Mouse (Mus musculus) intestine, postnatal 0 days (tissue): ENCODE results near the gene Olfr30. TPM values are rescaled to one million over a fixed set of nuclear protein-coding genes. Genes with fewer than 3 reads are reported as not detected.

ENCODE experiments used
- ATAC-seq: fragments of 200-750 bp; cut with Nextera tagmentation; 2 replicates; pipeline ENCODE4 v1.8.0; 2017; ENCODE audit warnings: mild to moderate bottlenecking, moderate TSS enrichment, moderate library complexity
- H3K27ac ChIP-seq: fragments of 300-500 bp; sonication (generic); 2 replicates; pipeline ENCODE4 v1.5.1; 2014; ENCODE audit warnings: mild to moderate bottlenecking, low read depth, low read length, moderate library complexity
- H3K27me3 ChIP-seq: fragments of 300-500 bp; sonication (generic); replicated peaks from 2 replicates; pipeline ENCODE4 v1.6.1; 2014; ENCODE audit warnings: low read length, mixed read lengths; ENCODE audit not compliant: control insufficient read depth, insufficient read depth
- H3K36me3 ChIP-seq: fragments of 300-500 bp; sonication (generic); 2 replicates; pipeline ENCODE4 v1.6.1; 2014; ENCODE audit warnings: mild to moderate bottlenecking, moderate library complexity; ENCODE audit not compliant: control insufficient read depth, insufficient read depth
- H3K4me1 ChIP-seq: fragments of 300-500 bp; sonication (generic); replicated peaks from 2 replicates; pipeline ENCODE4 v1.6.1; 2014; ENCODE audit warnings: antibody characterized with exemption, low read length, mixed read lengths; ENCODE audit not compliant: control insufficient read depth, insufficient read depth
- H3K4me2 ChIP-seq: fragments of 300-500 bp; sonication (generic); replicated peaks from 2 replicates; pipeline ENCODE4 v1.6.1; 2014; ENCODE audit warnings: low read depth, mild to moderate bottlenecking, moderate library complexity
- H3K4me3 ChIP-seq: fragments of 300-500 bp; sonication (generic); 2 replicates; pipeline ENCODE4 v1.5.1; 2014; ENCODE audit warnings: low read depth, low read length
- H3K9ac ChIP-seq: fragments of 300-500 bp; sonication (generic); 2 replicates; pipeline ENCODE4 v1.6.1; 2014; ENCODE audit warnings: mild to moderate bottlenecking, low read depth, low read length
- H3K9me3 ChIP-seq: fragments of 300-500 bp; sonication (generic); 2 replicates; pipeline ENCODE4 v1.6.1; 2016; ENCODE audit warnings: mixed run types; ENCODE audit not compliant: control insufficient read depth
- CTCF ChIP-seq: sonication (generic); IDR thresholded peaks from 2 replicates; pipeline ENCODE4 v1.5.1; 2016; ENCODE audit warnings: low read depth, mild to moderate bottlenecking, control low read depth, antibody characterized with exemption, moderate library complexity
- WGBS: fragments of 180-500 bp; shearing (Covaris S2); extraction: QIAGEN DNeasy Blood & Tissue Kit; methylation state at CpG from one replicate; pipeline ENCODE4 v1.1.7; 2014; 5-methylcytosine and 5-hydroxymethylcytosine counted together
- polyA plus RNA-seq: library from polyadenylated mRNA; unstranded; fragments of >200 nt; fragmentation: Nextera tagmentation; extraction: Ambion mirVana; gene quantifications from 2 replicates; pipeline ENCODE4 v1.2.1, GENCODE M21; 2015

Gene Olfr30
- polyA plus RNA-seq, 1 experiment from 2014 or later: not detected

DNA sequence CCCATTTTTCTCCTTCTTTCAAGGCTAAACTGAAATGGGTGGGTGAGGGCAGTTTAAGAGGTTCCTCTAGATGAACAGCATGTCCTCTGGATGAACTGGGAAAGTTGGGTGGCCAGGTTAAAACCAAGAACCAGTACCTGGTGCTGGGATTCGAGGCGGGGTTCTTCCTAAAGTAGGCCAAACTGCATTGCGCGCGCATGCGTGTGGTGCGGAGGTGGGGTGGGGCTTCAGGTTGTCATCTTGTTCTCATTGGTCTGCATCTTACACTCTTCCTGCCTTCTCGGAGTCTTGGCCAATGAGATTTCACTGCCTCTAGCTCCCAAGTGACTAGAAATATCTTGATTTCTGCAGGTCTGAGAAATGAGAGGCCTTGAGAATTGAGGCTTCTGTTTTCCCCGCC, 9.3 kb downstream of the Olfr30 start, which contains the start of gene Lypd9:
Lypd9 (minus strand) TSS at position 165 of the 400 bp plus-strand sequence.
- Histone ChIP-seq H3K9me3 (peaks cover 4% of the 10 kb centered on the region; the same call in 1 of the 2 replicates), H3K4me2 (no peak within 1 kb of the TSS), H3K4me1 (no peaks in the 10 kb centered on the region), H3K4me3 (no peak within 1 kb of the TSS), H3K27ac (no peak within 1 kb of the TSS), H3K27me3 (peaks cover 22% of the 10 kb centered on the region), H3K36me3 (no peaks in the 10 kb centered on the region), H3K9ac (no peak within 1 kb of the TSS)
- ATAC-seq: no peak
- WGBS: 95% methylated on average over 9 of the region's 9 CpGs
- no peak for TF ChIP-seq CTCF

DNA sequence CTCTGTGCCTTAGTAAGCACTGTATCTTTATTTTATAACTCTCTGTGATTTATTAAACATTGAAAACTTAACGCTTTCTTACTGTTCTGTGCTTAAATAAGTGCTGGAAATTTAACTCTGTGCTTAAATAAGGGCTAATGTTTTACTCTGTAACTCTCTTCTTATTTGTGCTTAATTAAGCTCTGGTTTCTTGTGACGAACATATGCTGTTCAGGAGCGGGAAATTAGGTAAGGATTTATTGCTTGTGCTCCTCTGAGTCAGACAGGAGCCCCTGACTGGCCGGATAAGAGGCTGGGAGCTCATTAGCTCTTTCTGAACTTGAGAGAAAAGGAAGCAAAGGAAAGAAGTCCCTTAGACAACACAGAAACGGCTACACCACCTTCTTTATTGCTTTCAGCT, 24.2 kb downstream of the Olfr30 start:
- peaks cover 31% of the 10 kb centered on the region for H3K27me3 ChIP-seq
- H3K27ac ChIP-seq: no peak overlapping the region
- no peak overlapping the region for H3K9ac ChIP-seq
- TF ChIP-seq CTCF: no peak
- WGBS: 14% methylated on average over 5 of the region's 5 CpGs
- H3K4me3 ChIP-seq: no peak overlapping the region
- H3K36me3 ChIP-seq: no peaks in the 10 kb centered on the region
- no peak for ATAC-seq
- H3K4me1 ChIP-seq: no peaks in the 10 kb centered on the region
- H3K9me3 ChIP-seq: no peaks in the 10 kb centered on the region
- no peak overlapping the region for H3K4me2 ChIP-seq

DNA sequence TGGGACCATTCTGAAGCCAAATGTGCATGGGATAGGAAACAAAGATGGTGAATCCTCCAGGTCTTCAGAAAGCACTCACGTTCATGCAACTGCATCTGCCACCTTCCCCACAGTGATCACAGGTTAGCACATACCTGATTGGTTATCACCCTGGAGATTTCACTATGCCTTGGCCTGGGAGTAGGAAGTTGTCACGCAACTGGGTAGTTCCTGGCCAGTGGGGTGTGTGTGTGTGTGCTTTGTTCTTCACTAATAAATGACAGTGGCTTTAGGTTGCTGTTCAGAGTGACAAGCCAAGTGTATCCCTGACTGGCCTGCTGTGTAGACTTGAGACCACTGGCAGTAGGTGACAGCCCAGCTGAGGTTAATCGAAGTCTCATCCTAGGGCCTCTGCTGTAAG, 29.8 kb downstream of the Olfr30 start, which contains the start of gene Gm12253:
Gm12253 (plus strand) TSS at position 301 of the 400 bp plus-strand sequence.
- no peaks in the 10 kb centered on the region for H3K36me3 ChIP-seq
- TF ChIP-seq CTCF: no peak
- no peak within 1 kb of the TSS for H3K9ac ChIP-seq
- H3K4me3 ChIP-seq: no peak within 1 kb of the TSS
- no peaks in the 10 kb centered on the region for H3K4me1 ChIP-seq
- no peaks in the 10 kb centered on the region for H3K9me3 ChIP-seq
- ATAC-seq: no peak
- H3K27me3 ChIP-seq: peaks cover 48% of the 10 kb centered on the region
- WGBS: 79% methylated on average over 3 of the region's 3 CpGs
- no peak within 1 kb of the TSS for H3K4me2 ChIP-seq
- no peak within 1 kb of the TSS for H3K27ac ChIP-seq

GRCm38 (mm10) chr11:58420815-58421214, 41.3 kb downstream of the Olfr30 start, which contains the start of gene 1810065E05Rik:
1810065E05Rik (plus strand) TSS chr11:58421111.
- Histone ChIP-seq H3K4me1 (no peaks in the 10 kb centered on the region), H3K36me3 (no peaks in the 10 kb centered on the region), H3K4me2 (no peak within 1 kb of the TSS), H3K27me3 (peaks cover 81% of the 10 kb centered on the region), H3K4me3 (no peak within 1 kb of the TSS), H3K27ac (no peak within 1 kb of the TSS), H3K9ac (no peak within 1 kb of the TSS), H3K9me3 (no peaks in the 10 kb centered on the region)
- ATAC-seq: peak; percentile 81
- TF ChIP-seq CTCF: no peak
- 24% methylated on average over 1 of the region's 1 CpGs for WGBS

DNA sequence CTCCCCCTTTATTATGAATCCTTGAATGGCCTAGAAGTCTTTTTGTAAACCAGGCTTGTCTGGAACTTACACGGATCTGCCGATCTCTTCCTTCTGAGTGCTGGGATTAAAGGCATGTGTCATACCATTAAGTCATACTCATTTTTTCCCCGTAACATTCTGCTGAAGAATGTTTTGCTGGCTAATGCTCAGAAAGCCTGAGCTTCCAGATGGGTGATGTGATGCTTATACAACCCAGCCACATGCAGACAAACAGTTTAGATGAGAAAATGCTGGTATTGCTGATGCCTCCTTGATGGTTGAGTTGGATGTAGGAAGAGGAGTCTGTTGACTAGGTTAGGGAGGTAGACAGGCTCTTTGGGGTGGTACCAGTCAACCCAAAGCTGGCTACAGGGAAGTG, 43.7 kb downstream of the Olfr30 start:
- no peak for ATAC-seq
- no peaks in the 10 kb centered on the region for H3K36me3 ChIP-seq
- no peaks in the 10 kb centered on the region for H3K4me1 ChIP-seq
- H3K9ac ChIP-seq: no peak overlapping the region
- H3K27me3 ChIP-seq: peaks cover 69% of the 10 kb centered on the region
- no peak overlapping the region for H3K4me2 ChIP-seq
- no peak for TF ChIP-seq CTCF
- H3K4me3 ChIP-seq: no peak overlapping the region
- 60% methylated on average over 3 of the region's 3 CpGs for WGBS
- H3K9me3 ChIP-seq: no peaks in the 10 kb centered on the region; the same call in 1 of the 2 replicates
- H3K27ac ChIP-seq: no peak overlapping the region

DNA sequence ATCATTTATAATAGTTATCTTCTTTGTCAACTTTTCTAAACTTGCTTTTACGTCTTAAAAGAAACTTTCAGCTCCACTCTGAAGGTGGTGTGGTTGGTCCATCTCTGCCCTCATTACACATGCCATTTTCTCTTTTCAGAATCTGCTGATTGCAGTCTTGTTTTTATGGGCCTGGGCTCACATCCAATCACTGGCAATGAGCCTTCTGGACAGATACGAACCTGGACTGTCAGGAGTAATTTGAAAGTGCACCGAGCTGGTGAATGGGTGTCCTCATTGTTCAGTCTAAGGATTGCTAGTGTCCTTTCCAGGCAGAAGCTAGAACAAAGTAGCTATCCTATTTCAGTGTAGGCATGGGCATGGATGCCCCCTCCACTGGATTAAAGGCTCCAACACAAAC, 54.0 kb downstream of the Olfr30 start:
- Histone ChIP-seq H3K27me3 (peaks cover 40% of the 10 kb centered on the region), H3K9me3 (no peaks in the 10 kb centered on the region; the same call in 1 of the 2 replicates), H3K4me1 (no peaks in the 10 kb centered on the region), H3K27ac (no peak overlapping the region), H3K9ac (no peak overlapping the region), H3K36me3 (no peaks in the 10 kb centered on the region), H3K4me2 (no peak overlapping the region), H3K4me3 (no peak overlapping the region)
- 58% methylated on average over 3 of the region's 3 CpGs for WGBS
- ATAC-seq: no peak
- no peak for TF ChIP-seq CTCF

Other genes with a start within 250 kb of the Olfr30 start
- not detected in 2 replicates for gene 4930438A08Rik, start 187.5 kb downstream of the Olfr30 start, polyA plus RNA-seq
- 3.9 and 4.7 TPM in 2 replicates for gene Zfp692, start 155.2 kb downstream of the Olfr30 start, polyA plus RNA-seq
- gene Zfp672, start 131.9 kb downstream of the Olfr30 start, polyA plus RNA-seq: 32.0 and 33.8 TPM in 2 replicates
- 13.2 and 14.7 TPM in 2 replicates for gene Sh3bp5l, start 131.5 kb downstream of the Olfr30 start, polyA plus RNA-seq
- 1,454 and 1,717 TPM in 2 replicates for gene Lypd8, start 83.2 kb downstream of the Olfr30 start, polyA plus RNA-seq
- gene 1810065E05Rik, start 41.2 kb downstream of the Olfr30 start, polyA plus RNA-seq: 0.77 and 4.8 TPM in 2 replicates
- not detected in 2 replicates for gene Gm12253, start 29.7 kb downstream of the Olfr30 start, polyA plus RNA-seq
- gene Lypd9, start 9.3 kb downstream of the Olfr30 start, polyA plus RNA-seq: not detected in 2 replicates
- gene Olfr332, start 30.3 kb upstream of the Olfr30 start, polyA plus RNA-seq: not detected in 2 replicates
- gene Olfr331, start 40.3 kb upstream of the Olfr30 start, polyA plus RNA-seq: not detected in 2 replicates
- not detected in 2 replicates for gene Olfr330, start 72.6 kb upstream of the Olfr30 start, polyA plus RNA-seq
- not detected in 2 replicates for gene Olfr329-ps, start 84.2 kb upstream of the Olfr30 start, polyA plus RNA-seq
- not detected in 2 replicates for gene Olfr328, start 93.4 kb upstream of the Olfr30 start, polyA plus RNA-seq
- not detected in 2 replicates for gene Olfr224, start 108.3 kb upstream of the Olfr30 start, polyA plus RNA-seq
- not detected in 2 replicates for gene Olfr325, start 115.5 kb upstream of the Olfr30 start, polyA plus RNA-seq
- not detected in 2 replicates for gene Olfr324, start 132.8 kb upstream of the Olfr30 start, polyA plus RNA-seq
- 24.5 and 49.3 TPM in 2 replicates for gene 2210407C18Rik, start 153.8 kb upstream of the Olfr30 start, polyA plus RNA-seq
- gene Olfr323, start 168.2 kb upstream of the Olfr30 start, polyA plus RNA-seq: not detected in 2 replicates
- gene Trim58, start 178.2 kb upstream of the Olfr30 start, polyA plus RNA-seq: not detected in 2 replicates
- gene Olfr322, start 196.5 kb upstream of the Olfr30 start, polyA plus RNA-seq: not detected in 2 replicates
- not detected in 2 replicates for gene Olfr320, start 218.8 kb upstream of the Olfr30 start, polyA plus RNA-seq
- not detected in 2 replicates for gene Olfr319, start 236.9 kb upstream of the Olfr30 start, polyA plus RNA-seq